Mouse (Mus musculus) gastrocnemius, adult 18-20 months (tissue): Measurements from ENCODE around the gene Mrpl27. TPM values are rescaled to one million over a fixed set of nuclear protein-coding genes. Genes with fewer than 3 reads are reported as not detected.
"Not testable (repeated sequence)": the region's sequence is repeated elsewhere in the genome, so short reads cannot be mapped to it uniquely, and the experiment has no call there.

Source experiments
- DNase-seq: peaks from one replicate; pipeline ENCODE4 v3.0.0; 2021; ENCODE audit warnings: low spot score
- total RNA-seq, 2 experiments: library from RNA; stranded (reverse); gene quantifications; 2 replicates each; pipeline ENCODE4 v1.2.3; 2021

Gene Mrpl27
- total RNA-seq, 2 experiments from 2014 or later = 43.0 to 49.5 TPM

DNA sequence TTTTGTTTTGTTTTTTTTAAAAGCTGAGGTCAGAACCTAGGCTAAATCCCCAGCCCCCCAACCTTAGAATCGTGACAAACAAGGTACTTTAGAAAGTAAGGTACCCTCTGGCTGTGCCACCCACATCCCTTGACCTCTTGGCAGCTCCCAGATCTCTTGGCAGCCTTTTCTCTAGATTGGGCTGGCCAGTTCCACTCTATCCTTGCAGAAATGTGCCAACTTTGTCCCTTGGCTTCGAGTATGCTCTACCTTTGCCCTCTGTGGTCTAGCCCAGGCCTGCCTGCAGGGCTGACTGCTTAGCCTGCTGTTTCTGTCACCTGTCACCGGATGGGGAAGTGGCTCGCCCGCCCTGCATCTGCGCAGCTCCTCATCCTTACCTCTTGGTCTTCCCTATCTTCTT lies 11.7 kb downstream of the Mrpl27 start:
- no peak for DNase-seq

DNA sequence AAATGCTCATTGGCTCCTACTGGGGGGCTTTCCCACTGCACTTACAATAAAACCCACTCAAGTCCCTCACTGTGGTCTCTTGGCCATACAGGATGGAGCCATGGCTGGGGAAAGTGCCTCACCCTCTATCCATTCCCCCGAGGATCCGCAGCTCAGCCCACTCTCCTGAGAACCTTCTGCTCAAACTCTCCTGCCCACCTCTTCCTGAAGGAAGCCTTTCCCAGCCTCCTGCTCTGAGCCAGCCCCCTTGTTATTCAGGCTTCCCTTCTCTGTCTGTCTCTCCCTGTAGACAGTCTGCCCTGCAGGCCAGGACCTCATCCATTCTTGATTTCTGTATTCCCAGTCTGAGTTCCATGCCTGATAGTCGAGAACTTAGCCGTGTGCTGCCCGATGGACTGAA lies 21.4 kb downstream of the Mrpl27 start:
- DNase-seq = no peak

DNA sequence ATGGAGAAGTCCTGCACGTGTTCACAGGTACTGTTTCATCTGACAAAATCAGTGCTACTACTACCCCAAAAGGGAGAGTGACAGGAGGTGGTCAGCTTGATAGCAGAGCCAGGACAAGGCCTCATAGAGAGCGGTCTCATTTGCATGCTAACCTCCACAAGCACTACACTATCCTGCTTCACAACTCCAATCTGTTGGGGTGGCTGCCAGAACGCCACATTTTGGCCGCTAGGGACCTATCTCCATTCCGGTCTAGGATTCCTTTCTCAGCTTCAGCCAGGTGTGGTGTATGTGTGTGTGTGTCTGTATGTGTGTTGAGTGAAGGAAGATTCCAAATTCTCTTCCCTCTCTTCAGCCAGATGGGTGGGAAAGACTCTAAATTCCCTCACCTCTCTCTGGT lies 21.9 kb downstream of the Mrpl27 start:
- no peak for DNase-seq

DNA sequence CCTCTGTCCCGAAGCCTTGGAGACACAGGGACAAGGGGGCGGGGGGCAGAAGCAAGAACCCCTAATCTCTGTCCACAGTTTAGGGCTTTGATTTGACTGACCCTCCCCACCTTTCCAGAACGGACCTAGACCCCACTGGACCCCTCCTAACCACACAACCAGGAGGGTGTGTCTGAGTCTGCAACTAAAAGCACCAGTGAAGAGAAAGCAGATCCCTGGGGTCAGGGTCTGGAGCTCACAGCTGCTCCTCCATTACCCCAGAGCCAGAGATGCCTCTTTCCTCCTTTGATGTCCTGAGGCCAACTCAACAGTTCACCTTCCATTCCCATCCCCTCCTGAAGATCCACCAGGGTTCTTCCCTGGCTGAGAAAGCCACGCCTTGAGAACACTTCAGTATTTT lies 22.7 kb downstream of the Mrpl27 start:
- DNase-seq = no peak

GRCm38 (mm10) chr11:94676754-94677606 lies 23.4 kb downstream of the Mrpl27 start, which contains the start of gene Xylt2:
Gene Xylt2, minus strand, starts transcription at chr11:94677515.
- peak; percentile 91 for DNase-seq

DNA sequence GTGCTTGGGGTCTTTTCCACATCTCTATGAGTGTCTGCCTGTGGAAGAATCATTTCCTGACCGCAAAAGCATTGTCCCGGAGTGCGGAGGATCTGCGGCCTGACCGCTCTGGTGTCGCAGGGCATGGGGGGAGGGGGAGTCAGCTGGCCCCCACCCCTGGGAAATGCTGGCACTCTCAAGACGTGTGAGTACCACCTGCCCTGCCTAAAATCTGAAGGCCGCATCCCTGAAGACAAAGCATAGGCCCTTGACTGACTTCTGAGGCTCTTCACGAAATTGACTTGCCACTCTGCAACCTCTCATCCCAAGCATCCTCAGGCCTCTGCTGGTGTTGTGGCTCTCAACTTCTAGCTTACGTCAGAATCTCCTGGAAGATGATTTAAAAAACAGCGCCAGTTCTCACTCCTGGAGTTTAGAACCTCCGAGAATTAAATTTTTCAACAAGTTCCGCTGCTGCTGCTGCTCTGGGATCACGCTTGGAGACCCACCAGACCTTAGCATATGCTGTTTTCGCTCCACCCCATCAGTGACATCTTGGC lies 24.1 kb downstream of the Mrpl27 start:
- no peak for DNase-seq

GRCm38 (mm10) chr11:94680639-94681038 lies 27.1 kb downstream of the Mrpl27 start:
- no peak for DNase-seq

- no peak for DNase-seq
These were observed 28.1 kb downstream of the Mrpl27 start for GRCm38 (mm10) chr11:94681640-94682039.

DNA sequence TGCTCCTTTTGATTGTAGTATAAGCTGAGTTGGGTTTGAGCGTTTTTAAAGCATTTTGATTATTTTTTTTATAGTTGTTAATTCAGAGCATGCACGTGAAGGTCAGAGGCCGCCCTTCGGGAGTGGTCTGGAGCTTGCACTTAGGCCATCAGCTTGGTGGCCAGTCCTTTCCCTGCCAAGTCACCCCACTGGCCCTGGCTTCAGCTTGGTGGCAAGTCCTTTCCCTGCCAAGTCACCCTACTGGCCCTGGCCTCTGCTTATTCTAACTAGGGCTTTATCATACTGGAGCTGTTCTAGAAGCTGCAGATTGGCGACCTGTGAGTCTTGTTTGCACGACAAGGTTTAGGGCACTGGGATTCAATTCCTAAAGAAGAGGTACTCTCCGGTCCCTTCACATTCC lies 28.9 kb downstream of the Mrpl27 start:
- DNase-seq = no peak

DNA sequence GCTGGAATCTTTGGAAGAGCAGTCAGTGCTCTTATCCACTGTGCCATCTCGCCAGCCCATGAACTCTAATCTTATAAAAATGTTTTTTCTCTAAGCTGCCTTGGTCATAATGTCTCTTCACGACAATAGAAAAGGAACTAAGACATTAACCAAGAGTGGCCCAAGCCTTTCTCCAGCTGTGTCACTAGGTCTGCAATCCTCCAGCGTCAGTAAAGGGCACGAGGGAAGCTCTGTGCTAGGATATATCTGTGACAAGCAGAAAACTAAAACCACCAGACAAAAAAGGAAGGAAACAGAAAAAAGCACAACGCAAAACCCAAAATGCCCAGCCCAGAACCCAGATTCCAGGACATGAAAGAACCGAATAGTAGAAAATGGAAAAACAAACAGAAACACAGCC lies 33.6 kb downstream of the Mrpl27 start:
- DNase-seq = no peak

DNA sequence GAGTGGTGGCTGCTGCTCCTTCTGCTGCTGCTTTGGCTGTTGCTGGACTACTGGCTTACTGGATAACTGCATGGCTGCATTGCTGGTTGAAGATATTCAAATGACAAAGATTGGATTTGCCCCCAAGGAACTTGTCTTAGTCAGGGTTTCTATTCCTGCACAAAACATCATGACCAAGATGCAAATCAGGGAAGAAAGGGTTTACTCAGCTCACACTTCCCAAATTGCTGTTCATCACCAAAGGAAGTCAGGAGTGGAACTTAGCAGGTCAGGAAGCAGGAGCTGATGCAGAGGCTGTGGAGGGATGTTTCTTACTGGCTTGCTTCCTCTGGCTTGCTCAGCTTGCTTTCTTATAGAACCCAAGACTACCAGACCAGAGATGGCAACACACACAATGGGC lies 38.9 kb downstream of the Mrpl27 start:
- not testable (repeated sequence) for DNase-seq

- no peak for DNase-seq
These were observed 41.9 kb downstream of the Mrpl27 start for GRCm38 (mm10) chr11:94695508-94695907.

GRCm38 (mm10) chr11:94697140-94697539 lies 43.6 kb downstream of the Mrpl27 start:
- no peak for DNase-seq

DNA sequence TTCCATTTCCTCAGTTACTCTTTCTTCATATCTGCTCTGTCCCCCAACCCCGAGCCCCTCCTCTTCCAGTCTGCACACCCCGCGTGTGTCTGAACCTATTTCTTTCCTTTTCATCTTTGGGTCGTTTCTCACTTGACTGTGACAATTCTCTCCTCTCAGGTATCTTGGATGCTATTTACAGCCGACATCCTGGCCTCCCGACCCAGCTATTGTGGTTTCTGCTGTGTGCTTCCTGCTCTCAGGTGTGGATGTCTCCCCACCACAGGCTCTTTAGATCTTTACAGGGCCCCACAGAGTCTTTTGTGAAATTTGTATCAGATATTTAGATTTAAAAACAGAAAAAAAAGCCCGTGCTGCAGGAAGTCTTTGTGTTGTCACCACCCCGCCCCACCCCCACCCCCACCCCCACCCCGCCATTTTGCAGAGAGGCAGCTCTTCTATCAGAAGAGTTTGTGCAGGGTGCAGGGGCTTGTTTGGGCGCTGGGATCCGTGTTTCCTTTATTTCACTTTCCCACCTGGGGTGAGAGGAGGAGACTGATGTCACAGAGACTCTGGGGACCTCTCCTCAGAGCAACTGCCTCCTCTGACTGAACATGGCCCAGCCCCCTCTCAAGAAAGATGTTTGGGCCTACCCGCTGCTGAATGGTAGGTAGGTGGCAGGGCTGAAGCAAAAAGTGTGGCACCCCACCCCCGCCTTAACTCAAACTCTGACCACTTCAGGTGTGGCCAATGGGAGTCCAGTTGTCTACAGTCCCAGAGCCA lies 44.3 kb downstream of the Mrpl27 start:
- DNase-seq = no peak

- DNase-seq = no peak
These were observed 45.8 kb downstream of the Mrpl27 start for GRCm38 (mm10) chr11:94699399-94699798.

GRCm38 (mm10) chr11:94701401-94702215 lies 48.0 kb downstream of the Mrpl27 start:
- DNase-seq = no peak

- no peak for DNase-seq
These were observed 48.6 kb downstream of the Mrpl27 start for GRCm38 (mm10) chr11:94702216-94702610.

DNA sequence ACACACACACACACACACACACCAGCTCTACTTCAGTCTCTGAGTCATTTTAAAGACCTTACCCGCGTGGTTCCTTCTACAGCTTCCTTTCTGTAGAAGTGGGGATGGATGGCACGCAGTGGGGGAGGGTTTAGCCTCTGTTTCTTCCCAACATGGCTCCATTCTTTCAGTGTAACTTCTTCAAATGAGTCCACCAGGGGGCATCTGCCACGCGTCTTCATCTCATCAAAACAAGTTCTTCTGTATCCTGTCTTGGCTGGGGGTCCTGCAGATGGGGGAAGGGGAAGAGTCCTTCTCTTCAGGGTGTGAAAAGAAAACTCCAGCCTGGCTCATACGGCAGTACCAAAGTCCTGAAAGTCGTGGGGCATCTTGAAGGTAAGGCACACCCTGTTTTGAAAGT lies 50.5 kb downstream of the Mrpl27 start:
- no peak for DNase-seq

DNA sequence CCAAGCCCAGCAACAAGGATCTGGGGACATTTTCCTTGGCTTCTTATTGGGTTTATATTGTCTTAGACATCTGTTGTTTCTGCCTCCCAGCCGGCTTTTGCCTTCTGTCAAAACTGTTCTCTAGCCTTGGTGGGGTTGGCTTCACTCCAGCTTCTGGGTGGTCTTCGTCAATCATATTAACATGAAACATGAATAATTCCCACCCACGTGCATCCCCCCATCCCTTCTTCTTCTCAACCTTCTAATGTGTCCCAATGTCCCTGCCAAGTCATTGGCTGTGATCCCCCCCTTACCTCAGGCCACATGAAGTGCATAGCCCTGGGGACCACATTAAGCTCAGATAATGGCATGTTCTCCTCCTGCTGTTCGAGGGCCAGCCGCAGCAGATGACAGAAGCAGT lies 50.9 kb downstream of the Mrpl27 start, which contains the start of gene Gm11541:
Gm11541 (minus strand) TSS at position 28 of the 400 bp plus-strand sequence.
- DNase-seq = no peak
